Mouse (Mus musculus): Measurements from ENCODE around the gene Iqgap1. TPM values are rescaled to one million over a fixed set of nuclear protein-coding genes. Genes with fewer than 3 reads are reported as not detected.
"Not testable (repeated sequence)": the region's sequence is repeated elsewhere in the genome, so short reads cannot be mapped to it uniquely, and the experiment has no call there.

Iqgap1 gene
- total and polyA plus RNA-seq, 3 experiments, result 20.6 to 87.9 (median 58.8) TPM

- no peaks in the 10 kb centered on the region for H3K27me3 ChIP-seq (ENCODE audit: control insufficient read depth in 1 of 2, insufficient read depth in 2 of 2, low read length in 2 of 2)
- H3K79me2 ChIP-seq (ENCODE audit: control insufficient read depth, insufficient read depth, low read length, poor library complexity), result no peaks in the 10 kb centered on the region
- no peak overlapping the region for H3K9ac ChIP-seq (ENCODE audit: control insufficient read depth, low read depth, low read length, poor library complexity, severe bottlenecking)
- no peak overlapping the region for H3K4me3 ChIP-seq (ENCODE audit: control insufficient read depth in 1 of 2, insufficient read depth in 1 of 2, low read depth in 2 of 2, low read length in 2 of 2)
- peaks cover 0 to 6% of the 10 kb centered on the region in 2 experiments; a peak in 2 of 4 replicates for H3K4me1 ChIP-seq (ENCODE audit: control insufficient read depth in 1 of 2, insufficient read depth in 2 of 2, low read length in 2 of 2)
- DNase-seq (ENCODE audit: low read depth, low spot score), result no peak
- H3K9me3 ChIP-seq (replicated peaks; ENCODE audit: insufficient read depth, low read length), result no peaks in the 10 kb centered on the region
- H3K36me3 ChIP-seq (ENCODE audit: control insufficient read depth in 1 of 2, insufficient read depth in 2 of 2, low read length in 2 of 2), result peaks cover 2 to 10% of the 10 kb centered on the region in 2 experiments; a peak in 3 of 4 replicates
- no peak overlapping the region for H3K27ac ChIP-seq (ENCODE audit: control insufficient read depth, low read depth, low read length)
- TF ChIP-seq ZMIZ1 (IDR thresholded peaks at IDR 0.05; ENCODE audit: low read depth, low read length) (no peak), JUND (IDR thresholded peaks at IDR 0.05; ENCODE audit: low read depth, low read length) (no peak), UBTF (IDR thresholded peaks at IDR 0.05; ENCODE audit: borderline replicate concordance, insufficient read depth, low read depth, low read length) (no peak), SIN3A (IDR thresholded peaks at IDR 0.05; ENCODE audit: low read length) (no peak), MYC (IDR thresholded peaks at IDR 0.05; ENCODE audit: low read depth, low read length) (no peak), GABPA (IDR thresholded peaks at IDR 0.05; ENCODE audit: low read depth, low read length) (no peak), MEF2A (IDR thresholded peaks at IDR 0.05; ENCODE audit: extremely low read depth, insufficient replicate concordance, low read depth, low read length, poor library complexity, severe bottlenecking) (no peak), USF1 (IDR thresholded peaks at IDR 0.05; ENCODE audit: low read depth, low read length) (no peak)
Measured at GRCm38 (mm10) chr7:80749624-80750023, 76.2 kb downstream of the Iqgap1 start.

- H3K9me3 ChIP-seq (replicated peaks; ENCODE audit: insufficient read depth, low read length); H3K9ac ChIP-seq (ENCODE audit: control insufficient read depth, low read depth, low read length, poor library complexity, severe bottlenecking); H3K4me3 ChIP-seq (ENCODE audit: control insufficient read depth in 1 of 2, insufficient read depth in 1 of 2, low read depth in 2 of 2, low read length in 2 of 2); H3K79me2 ChIP-seq (ENCODE audit: control insufficient read depth, insufficient read depth, low read length, poor library complexity); DNase-seq (ENCODE audit: low read depth, low spot score); H3K36me3 ChIP-seq (ENCODE audit: control insufficient read depth in 1 of 2, insufficient read depth in 2 of 2, low read length in 2 of 2); H3K4me1 ChIP-seq (ENCODE audit: control insufficient read depth in 1 of 2, insufficient read depth in 2 of 2, low read length in 2 of 2); H3K27me3 ChIP-seq (ENCODE audit: control insufficient read depth in 1 of 2, insufficient read depth in 2 of 2, low read length in 2 of 2); H3K27ac ChIP-seq (ENCODE audit: control insufficient read depth, low read depth, low read length): not testable (repeated sequence)
Measured at GRCm38 (mm10) chr7:80749109-80749508, 76.7 kb downstream of the Iqgap1 start.

GRCm38 (mm10) chr7:80747371-80747770 is 78.4 kb downstream of the Iqgap1 start:
- Histone ChIP-seq H3K79me2 (ENCODE audit: control insufficient read depth, insufficient read depth, low read length, poor library complexity) (no peaks in the 10 kb centered on the region), H3K9me3 (replicated peaks; ENCODE audit: insufficient read depth, low read length) (no peaks in the 10 kb centered on the region), H3K9ac (ENCODE audit: control insufficient read depth, low read depth, low read length, poor library complexity, severe bottlenecking) (no peak overlapping the region), H3K4me3 (ENCODE audit: control insufficient read depth in 1 of 2, insufficient read depth in 1 of 2, low read depth in 2 of 2, low read length in 2 of 2) (no peak overlapping the region), H3K27ac (ENCODE audit: control insufficient read depth, low read depth, low read length) (no peak overlapping the region), H3K4me1 (ENCODE audit: control insufficient read depth in 1 of 2, insufficient read depth in 2 of 2, low read length in 2 of 2) (no peaks in the 10 kb centered on the region), H3K36me3 (ENCODE audit: control insufficient read depth in 1 of 2, insufficient read depth in 2 of 2, low read length in 2 of 2) (peaks cover 0 to 5% of the 10 kb centered on the region in 2 experiments; a peak in 2 of 4 replicates), H3K27me3 (ENCODE audit: control insufficient read depth in 1 of 2, insufficient read depth in 2 of 2, low read length in 2 of 2) (no peaks in the 10 kb centered on the region)
- no peak for DNase-seq (ENCODE audit: low read depth, low spot score)
- TF ChIP-seq MAFK (IDR thresholded peaks at IDR 0.05; ENCODE audit: borderline replicate concordance, low read depth, low read length) (no peak), NRF1 (IDR thresholded peaks at IDR 0.05; ENCODE audit: insufficient read depth, low read depth, low read length, poor library complexity, severe bottlenecking) (no peak), POLR2AphosphoS2 (IDR thresholded peaks at IDR 0.05; ENCODE audit: low read length) (no peak), SMC3 (IDR thresholded peaks at IDR 0.05; ENCODE audit: low read depth, low read length) (no peak), NELFE (IDR thresholded peaks at IDR 0.05; ENCODE audit: low read depth, low read length) (no peak), HCFC1 (IDR thresholded peaks at IDR 0.05; ENCODE audit: low read depth, low read length) (no peak), CHD1 (IDR thresholded peaks at IDR 0.05; ENCODE audit: low read depth, low read length) (no peak), ELF1 (IDR thresholded peaks at IDR 0.05; ENCODE audit: low read depth, low read length) (no peak), CHD2 (IDR thresholded peaks at IDR 0.05; ENCODE audit: low read length) (no peak), ZKSCAN1 (IDR thresholded peaks at IDR 0.05; ENCODE audit: low read depth, low read length) (no peak), MXI1 (IDR thresholded peaks at IDR 0.05; ENCODE audit: low read depth, low read length) (no peak), MAX (IDR thresholded peaks at IDR 0.05; ENCODE audit: low read length) (no peak), MAZ (IDR thresholded peaks at IDR 0.05; ENCODE audit: low read depth, low read length) (no peak), JUND (IDR thresholded peaks at IDR 0.05; ENCODE audit: low read depth, low read length) (no peak), TAL1 (IDR thresholded peaks at IDR 0.05; ENCODE audit: low read length) (no peak), E2F4 (IDR thresholded peaks at IDR 0.05; ENCODE audit: borderline replicate concordance, low read depth, low read length) (no peak), BHLHE40 (IDR thresholded peaks at IDR 0.05; ENCODE audit: borderline replicate concordance, low read depth, low read length) (no peak), GATA1 (IDR thresholded peaks at IDR 0.05; ENCODE audit: low read depth, low read length) (no peak), GABPA (IDR thresholded peaks at IDR 0.05; ENCODE audit: low read depth, low read length) (no peak)

All from MEL (cell line).